Mouse (Mus musculus) embryo, embryonic 11.5 days (tissue): ENCODE measurements around the gene Nudt17.
"Not testable (repeated sequence)": the region's sequence is repeated elsewhere in the genome, so short reads cannot be mapped to it uniquely, and the experiment has no call there.

Source experiments
- DNase-seq: peaks from one replicate; pipeline ENCODE4 v3.0.0-alpha.2; 2012; ENCODE audit warnings: low read depth, low spot score

The Nudt17 gene

DNA sequence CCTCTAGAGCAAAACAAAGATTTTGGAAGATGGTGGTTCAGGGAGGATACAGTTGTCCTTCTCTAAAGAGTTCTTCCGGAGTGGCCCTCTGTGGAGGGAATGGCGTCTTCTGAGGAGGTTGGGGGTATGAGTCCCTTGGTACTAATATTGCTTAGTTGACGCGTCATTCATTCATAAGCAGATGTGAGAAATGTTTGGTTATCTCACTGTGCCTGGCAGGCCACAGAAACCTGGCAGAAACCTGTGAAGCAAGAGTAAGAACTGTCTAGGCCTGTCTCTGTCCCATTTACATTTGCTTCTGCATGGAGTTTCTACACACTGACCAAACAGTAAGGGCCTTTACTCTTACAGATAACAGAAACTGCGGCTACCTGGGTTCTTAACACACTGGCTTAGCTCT is 36.8 kb downstream of the Nudt17 start:
- no peak for DNase-seq

DNA sequence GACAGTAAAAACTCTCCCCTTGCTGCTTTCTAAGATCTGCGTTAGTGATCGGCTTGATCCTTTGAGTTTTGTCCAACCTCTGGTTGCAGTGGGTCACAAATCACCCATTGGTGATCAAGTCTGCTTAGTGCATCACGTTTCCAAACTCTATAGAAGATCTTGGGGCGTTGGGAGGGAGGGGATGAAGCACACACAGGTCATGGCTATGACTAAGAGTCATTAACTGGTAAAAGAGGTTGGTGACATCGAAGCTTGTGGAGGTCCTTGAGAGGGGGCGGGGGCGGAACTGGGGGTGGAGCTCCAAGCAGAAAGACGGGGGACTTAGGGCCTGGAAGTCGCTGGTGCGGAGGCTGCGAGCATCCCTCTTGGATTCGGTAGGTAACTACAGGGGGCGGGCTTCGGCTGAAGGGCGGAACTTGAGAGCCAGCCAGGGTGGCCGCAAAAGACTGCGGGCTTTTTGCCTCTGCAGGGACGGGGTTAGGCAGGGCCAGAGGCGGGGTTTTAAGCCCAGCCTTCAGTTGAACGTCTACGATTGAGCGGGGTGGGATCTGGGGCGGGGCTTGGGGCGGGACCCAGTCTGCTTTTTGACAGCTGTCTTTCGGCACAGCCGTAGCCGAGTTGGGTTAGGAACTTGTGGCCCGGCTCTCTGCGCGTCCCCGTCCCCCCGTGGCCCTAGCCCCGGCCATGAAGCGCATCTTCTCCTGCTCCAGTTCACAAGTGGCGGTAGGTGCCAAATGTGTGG is 38.5 kb downstream of the Nudt17 start, which contains the start of gene Ankrd35:
Gene Ankrd35 (plus strand): TSS at position 405 of the 742 bp plus-strand sequence.
- DNase-seq: peak; percentile 61

DNA sequence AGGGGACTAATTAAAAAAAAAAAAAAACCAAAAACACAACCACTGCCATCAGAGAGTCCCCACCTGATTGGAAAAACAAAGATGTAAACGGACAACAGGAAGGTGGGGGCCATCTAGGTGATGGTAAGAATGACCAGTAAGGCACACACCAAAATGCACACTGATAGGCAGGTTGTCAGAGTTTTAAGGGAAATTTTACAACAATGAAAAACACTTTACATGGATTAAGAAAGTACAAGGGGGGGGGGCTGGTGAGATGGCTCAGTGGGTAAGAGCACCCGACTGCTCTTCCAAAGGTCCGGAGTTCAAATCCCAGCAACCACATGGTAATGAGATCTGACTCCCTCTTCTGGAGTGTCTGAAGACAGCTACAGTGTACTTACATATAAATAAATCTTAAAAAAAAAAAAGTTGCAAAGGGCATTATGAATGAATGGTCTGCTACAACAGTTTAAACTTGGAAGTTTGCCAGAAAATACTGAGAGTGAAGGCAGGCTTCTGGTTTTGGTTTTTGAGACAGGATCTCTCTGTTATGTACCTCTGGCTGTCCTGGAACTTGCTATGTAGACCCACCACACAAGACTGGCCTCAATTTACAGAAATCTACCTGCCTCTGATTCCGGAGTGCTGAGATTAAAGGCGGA is 39.8 kb downstream of the Nudt17 start:
- DNase-seq: no peak

DNA sequence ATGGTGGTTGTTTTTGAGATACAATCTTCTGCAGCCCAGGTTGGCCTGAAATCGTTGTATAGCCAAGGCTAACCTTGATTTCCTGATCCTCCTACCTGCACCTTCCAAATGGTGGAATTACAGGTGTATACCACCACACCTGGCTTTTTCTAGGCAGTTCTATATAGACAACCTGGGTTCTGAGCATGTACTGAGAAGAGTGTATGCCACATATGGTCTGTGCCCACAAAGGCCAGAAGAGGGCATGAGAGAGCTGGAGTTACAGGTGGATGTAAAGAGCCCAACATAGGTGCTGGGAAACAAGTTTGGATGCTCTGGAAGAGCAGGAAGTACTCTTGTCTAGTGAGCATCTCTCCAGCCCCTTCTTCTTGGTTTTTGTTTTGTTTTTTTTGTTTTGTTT is 41.0 kb downstream of the Nudt17 start:
- DNase-seq: no peak

DNA sequence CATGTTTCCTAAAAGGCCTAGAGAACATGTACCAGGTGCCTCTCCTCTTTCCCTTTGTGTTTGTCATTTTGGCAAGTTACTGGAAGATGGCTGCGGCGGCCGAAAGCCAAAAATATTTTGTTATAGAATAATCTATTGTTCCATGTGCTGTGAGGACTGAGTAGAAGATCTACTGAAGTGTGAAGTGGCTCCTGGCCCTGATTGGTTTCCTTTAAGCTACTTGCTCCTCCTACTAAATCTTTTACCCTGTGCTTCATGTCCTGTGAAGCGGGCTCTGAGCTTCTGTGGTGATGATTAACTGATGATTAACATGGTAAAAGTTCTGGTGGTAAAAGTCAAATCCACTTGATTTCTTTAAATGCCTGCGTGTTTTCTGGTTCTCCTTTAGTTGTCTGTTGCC is 41.4 kb downstream of the Nudt17 start:
- DNase-seq: no peak

DNA sequence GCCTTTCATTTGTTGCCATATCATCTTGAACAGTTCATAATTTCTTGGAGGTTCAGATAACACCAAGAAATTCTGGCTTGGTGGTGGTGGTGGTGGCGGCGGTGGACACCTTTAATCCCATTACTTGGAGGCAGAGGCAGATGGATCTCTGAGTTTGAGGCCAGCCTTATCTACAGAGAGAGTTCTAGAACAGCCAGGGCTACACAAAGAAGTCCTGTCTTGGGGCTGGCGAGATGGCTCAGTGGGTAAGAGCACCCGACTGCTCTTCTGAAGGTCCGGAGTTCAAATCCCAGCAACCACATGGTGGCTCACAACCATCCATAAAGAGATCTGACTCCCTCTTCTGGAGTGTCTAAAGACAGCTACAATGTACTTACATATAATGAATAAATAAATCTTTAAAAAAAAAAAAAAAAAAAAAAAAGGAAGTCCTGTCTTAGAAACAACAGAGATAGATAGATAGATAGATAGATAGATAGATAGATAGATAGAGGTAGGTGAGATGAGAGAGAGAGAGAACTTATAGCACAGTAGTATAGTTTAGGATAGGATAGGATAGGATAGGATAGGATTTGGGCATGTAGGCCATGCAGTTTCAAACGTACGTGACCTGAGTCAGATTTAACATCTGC is 42.5 kb downstream of the Nudt17 start:
- not testable (repeated sequence) for DNase-seq

GRCm38 (mm10) chr3:96663432-96664239 is 44.7 kb downstream of the Nudt17 start:
- DNase-seq: peak; percentile 77

DNA sequence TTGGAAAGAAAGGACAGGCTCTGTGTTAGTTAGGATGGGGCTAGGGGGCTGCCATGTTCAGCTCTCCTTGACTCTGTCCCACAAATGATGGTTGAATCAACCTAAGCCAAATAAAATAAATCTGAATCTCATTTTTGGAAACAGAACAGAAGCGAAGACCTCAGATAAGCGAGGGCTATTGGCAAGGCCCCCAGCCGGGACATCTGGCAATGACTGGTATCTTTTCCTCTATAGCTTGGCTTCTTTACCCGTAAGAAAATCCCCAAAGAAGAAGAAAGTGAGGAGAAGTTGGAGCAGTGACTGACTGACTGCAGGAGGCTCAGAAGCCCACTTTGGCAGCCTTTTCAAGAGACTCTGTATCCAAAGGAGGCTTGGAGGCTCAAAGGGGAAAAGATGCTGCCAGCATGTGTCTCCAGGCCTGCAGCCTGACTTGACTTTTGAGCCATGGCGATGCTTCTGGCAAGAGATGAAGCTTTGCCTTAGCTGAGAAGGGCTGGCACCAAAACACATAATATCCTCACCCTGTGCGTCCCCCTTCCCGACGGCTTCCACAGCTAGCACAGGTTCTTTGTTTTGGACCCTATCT is 45.5 kb downstream of the Nudt17 start:
- DNase-seq: no peak

- no peak for DNase-seq
Measured at GRCm38 (mm10) chr3:96660901-96661300, 47.5 kb downstream of the Nudt17 start.
